Mouse (Mus musculus) erythroblast, embryonic 14.5 days (primary cell): ENCODE data around the gene Dzip1. TPM values are rescaled to one million over a fixed set of nuclear protein-coding genes. Genes with fewer than 3 reads are reported as not detected.

Source experiments
- H3K27me3 ChIP-seq: 2 replicates; pipeline ENCODE4 v1.6.1; 2012; ENCODE audit warnings: inconsistent platforms; ENCODE audit not compliant: control insufficient read depth
- H3K36me3 ChIP-seq: 2 replicates; pipeline ENCODE4 v1.6.1; 2012; ENCODE audit warnings: mild to moderate bottlenecking, inconsistent platforms; ENCODE audit not compliant: control insufficient read depth
- H3K4me1 ChIP-seq: 2 replicates; pipeline ENCODE4 v1.6.1; 2012; ENCODE audit warnings: inconsistent platforms; ENCODE audit not compliant: control insufficient read depth
- H3K4me3 ChIP-seq: replicated peaks from 2 replicates; pipeline ENCODE3; 2012; ENCODE audit warnings: moderate library complexity, mild to moderate bottlenecking, inconsistent platforms
- H3K9me3 ChIP-seq: 2 replicates; pipeline ENCODE4 v1.6.1; 2012; ENCODE audit warnings: low read length, inconsistent platforms, mixed read lengths; ENCODE audit not compliant: control insufficient read depth
- GATA1 ChIP-seq: IDR thresholded peaks from 2 replicates; pipeline ENCODE4 v1.6.1; 2012; ENCODE audit warnings: low read length, inconsistent platforms, mixed read lengths
- TAL1 ChIP-seq: IDR thresholded peaks from 3 replicates; pipeline ENCODE4 v1.6.1; 2012; ENCODE audit warnings: low read length, inconsistent platforms, mixed read lengths
- polyA plus RNA-seq: library from polyadenylated mRNA; stranded (reverse); fragments of >175 nt; gene quantifications from 2 replicates; pipeline ENCODE4 v1.2.3, GENCODE M21; 2012

Gene Dzip1
- polyA plus RNA-seq, 1 experiment: 0.13 TPM

DNA sequence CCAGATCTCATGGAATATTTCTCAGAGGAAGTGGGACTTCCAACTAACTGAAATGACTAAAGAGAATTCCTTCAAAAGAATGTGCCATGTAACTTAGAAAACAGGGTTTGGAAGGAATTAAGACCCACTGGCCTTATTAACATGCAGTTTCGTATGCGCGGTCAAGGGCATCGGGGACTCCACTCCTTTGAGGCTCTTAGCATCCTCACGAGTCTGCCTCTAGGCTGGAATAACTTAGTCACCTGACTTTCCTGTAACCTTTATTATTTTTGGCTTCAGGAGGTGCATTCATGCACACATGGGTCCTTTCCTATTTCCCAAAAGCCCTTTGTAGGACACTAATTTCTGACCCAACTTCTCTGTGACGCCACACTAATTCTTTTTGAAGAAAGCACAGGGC is 92.0 kb downstream of the Dzip1 start:
- no peak for TF ChIP-seq GATA1
- no peak for TF ChIP-seq TAL1
- H3K4me1 ChIP-seq: peaks cover 6% of the 10 kb centered on the region
- H3K27me3 ChIP-seq: no peaks in the 10 kb centered on the region
- no peak overlapping the region for H3K4me3 ChIP-seq
- no peaks in the 10 kb centered on the region for H3K36me3 ChIP-seq
- no peaks in the 10 kb centered on the region for H3K9me3 ChIP-seq

- H3K27me3 ChIP-seq: no peaks in the 10 kb centered on the region
- H3K4me3 ChIP-seq: no peak overlapping the region
- no peaks in the 10 kb centered on the region for H3K9me3 ChIP-seq
- H3K4me1 ChIP-seq: peaks cover 2% of the 10 kb centered on the region; the same call in 1 of the 2 replicates
- TF ChIP-seq GATA1: no peak
- TF ChIP-seq TAL1: no peak
- H3K36me3 ChIP-seq: no peaks in the 10 kb centered on the region
Measured at GRCm38 (mm10) chr14:118831597-118831996, 93.7 kb downstream of the Dzip1 start.

GRCm38 (mm10) chr14:118829331-118830095 is 95.7 kb downstream of the Dzip1 start:
- Histone ChIP-seq H3K9me3 (no peaks in the 10 kb centered on the region), H3K4me3 (no peak overlapping the region)
- TF ChIP-seq GATA1 (no peak), TAL1 (no peak)

GRCm38 (mm10) chr14:118827283-118827904 is 97.9 kb downstream of the Dzip1 start:
- H3K27me3 ChIP-seq: no peaks in the 10 kb centered on the region

More at GRCm38 (mm10) chr14:118829331-118830095, 95.7 kb downstream of the Dzip1 start:
- no peaks in the 10 kb centered on the region for H3K36me3 ChIP-seq
- no peaks in the 10 kb centered on the region for H3K27me3 ChIP-seq
- no peaks in the 10 kb centered on the region for H3K4me1 ChIP-seq

GRCm38 (mm10) chr14:118826346-118826745 is 98.9 kb downstream of the Dzip1 start:
- Histone ChIP-seq H3K36me3 (no peaks in the 10 kb centered on the region), H3K4me3 (no peak overlapping the region), H3K9me3 (no peaks in the 10 kb centered on the region), H3K4me1 (no peaks in the 10 kb centered on the region), H3K27me3 (peaks cover 4% of the 10 kb centered on the region)
- TF ChIP-seq TAL1 (no peak), GATA1 (no peak)

More at GRCm38 (mm10) chr14:118827283-118827904, 97.9 kb downstream of the Dzip1 start:
- no peaks in the 10 kb centered on the region for H3K36me3 ChIP-seq
- no peak overlapping the region for H3K4me3 ChIP-seq
- no peak for TF ChIP-seq TAL1
- no peak for TF ChIP-seq GATA1
- no peaks in the 10 kb centered on the region for H3K4me1 ChIP-seq
- no peaks in the 10 kb centered on the region for H3K9me3 ChIP-seq

Other genes with a start within 250 kb of the Dzip1 start
- 0.02 and 0.06 TPM in 2 replicates for gene Abcc4, start 219.2 kb downstream of the Dzip1 start, polyA plus RNA-seq
- not detected in 2 replicates for gene Cldn10, start 137.6 kb downstream of the Dzip1 start, polyA plus RNA-seq
- 0.16 and 0.31 TPM in 2 replicates for gene Dnajc3, start 12.5 kb upstream of the Dzip1 start, polyA plus RNA-seq
- gene Uggt2, start 174.0 kb upstream of the Dzip1 start, polyA plus RNA-seq: not detected in 2 replicates
- not detected in 2 replicates for gene Hs6st3, start 212.9 kb upstream of the Dzip1 start, polyA plus RNA-seq